Mouse (Mus musculus) stomach, embryonic 15.5 days (tissue): ENCODE results near the gene Nkiras2. TPM values are rescaled to one million over a fixed set of nuclear protein-coding genes. Genes with fewer than 3 reads are reported as not detected.
"Not testable (repeated sequence)": the region's sequence is repeated elsewhere in the genome, so short reads cannot be mapped to it uniquely, and the experiment has no call there.

Experiments
- ATAC-seq: fragments of 200-750 bp; cut with Nextera tagmentation; 2 replicates; pipeline ENCODE4 v1.8.0; 2017; ENCODE audit warnings: low read depth, moderate number of reproducible peaks, moderate TSS enrichment; ENCODE audit not compliant: insufficient read depth, low FRiP score
- H3K27ac ChIP-seq: fragments of 300-500 bp; sonication (generic); 2 replicates; pipeline ENCODE4 v1.5.1; 2015; ENCODE audit warnings: mild to moderate bottlenecking, inconsistent platforms
- H3K27me3 ChIP-seq: fragments of 300-500 bp; sonication (generic); replicated peaks from 2 replicates; pipeline ENCODE4 v1.6.1; 2015; ENCODE audit warnings: inconsistent platforms
- H3K36me3 ChIP-seq: fragments of 300-500 bp; sonication (generic); 2 replicates; pipeline ENCODE4 v1.6.1; 2015; ENCODE audit warnings: inconsistent platforms
- H3K4me1 ChIP-seq: fragments of 300-500 bp; sonication (generic); 2 replicates; pipeline ENCODE4 v1.6.1; 2015; ENCODE audit warnings: inconsistent platforms
- H3K4me2 ChIP-seq: fragments of 300-500 bp; sonication (generic); 2 replicates; pipeline ENCODE4 v1.6.1; 2015; ENCODE audit warnings: mild to moderate bottlenecking, inconsistent platforms
- H3K4me3 ChIP-seq: fragments of 300-500 bp; sonication (generic); replicated peaks from 2 replicates; pipeline ENCODE4 v1.5.1; 2015; ENCODE audit warnings: inconsistent platforms
- H3K9ac ChIP-seq: fragments of 300-500 bp; sonication (generic); 2 replicates; pipeline ENCODE4 v1.6.1; 2015; ENCODE audit warnings: inconsistent platforms
- H3K9me3 ChIP-seq: fragments of 300-500 bp; sonication (generic); 2 replicates; pipeline ENCODE4 v1.6.1; 2016; ENCODE audit warnings: inconsistent platforms
- WGBS: fragments of 180-500 bp; shearing (Covaris S2); methylation state at CpG from one replicate; pipeline ENCODE4 v1.1.7; 2015; 5-methylcytosine and 5-hydroxymethylcytosine counted together
- polyA plus RNA-seq: library from polyadenylated mRNA; unstranded; fragments of >200 nt; fragmentation: Nextera tagmentation; extraction: Ambion mirVana; gene quantifications from 2 replicates; pipeline ENCODE4 v1.2.1, GENCODE M21; 2015

Gene Nkiras2
- polyA plus RNA-seq, 1 experiment from 2014 or later, result 57.3 TPM

GRCm38 (mm10) chr11:100643612-100644575 lies 24.9 kb downstream of the Nkiras2 start:
- no peak overlapping the region for H3K9ac ChIP-seq
- WGBS, result 61% methylated on average over 15 of the region's 15 CpGs
- peaks cover 7% of the 10 kb centered on the region for H3K4me1 ChIP-seq
- no peaks in the 10 kb centered on the region for H3K9me3 ChIP-seq
- no peaks in the 10 kb centered on the region for H3K36me3 ChIP-seq
- no peak overlapping the region for H3K27ac ChIP-seq
- H3K4me3 ChIP-seq, result no peak overlapping the region
- no peak overlapping the region for H3K4me2 ChIP-seq
- no peak for ATAC-seq
- H3K27me3 ChIP-seq, result peaks cover 19% of the 10 kb centered on the region; the same call in 1 of the 2 replicates

GRCm38 (mm10) chr11:100646265-100646664 lies 27.2 kb downstream of the Nkiras2 start:
- no peak overlapping the region for H3K4me2 ChIP-seq
- H3K4me3 ChIP-seq, result no peak overlapping the region
- H3K27ac ChIP-seq, result no peak overlapping the region
- H3K27me3 ChIP-seq, result peaks cover 14% of the 10 kb centered on the region
- no peak for ATAC-seq
- H3K9me3 ChIP-seq, result no peaks in the 10 kb centered on the region
- no peaks in the 10 kb centered on the region for H3K4me1 ChIP-seq
- WGBS, result 13% methylated on average over 1 of the region's 1 CpGs
- no peak overlapping the region for H3K9ac ChIP-seq
- no peaks in the 10 kb centered on the region for H3K36me3 ChIP-seq

- Histone ChIP-seq H3K4me1 (no peaks in the 10 kb centered on the region), H3K27ac (no peak overlapping the region), H3K27me3 (peaks cover 17% of the 10 kb centered on the region), H3K9ac (no peak overlapping the region), H3K36me3 (no peaks in the 10 kb centered on the region), H3K4me2 (no peak overlapping the region), H3K4me3 (no peak overlapping the region), H3K9me3 (no peaks in the 10 kb centered on the region)
- 86% methylated on average over 8 of the region's 8 CpGs for WGBS
- no peak for ATAC-seq
Observed at GRCm38 (mm10) chr11:100648405-100648804, 29.4 kb downstream of the Nkiras2 start.

GRCm38 (mm10) chr11:100651205-100651604 lies 32.2 kb downstream of the Nkiras2 start:
- Histone ChIP-seq H3K27me3 (peaks cover 17% of the 10 kb centered on the region), H3K4me1 (no peaks in the 10 kb centered on the region), H3K4me2 (no peak overlapping the region), H3K36me3 (no peaks in the 10 kb centered on the region), H3K4me3 (no peak overlapping the region), H3K9me3 (no peaks in the 10 kb centered on the region), H3K9ac (no peak overlapping the region), H3K27ac (no peak overlapping the region)
- ATAC-seq, result no peak
- WGBS, result 19% methylated on average over 7 of the region's 8 CpGs

- no peak overlapping the region for H3K4me3 ChIP-seq
- H3K27ac ChIP-seq, result no peak overlapping the region
- H3K36me3 ChIP-seq, result no peaks in the 10 kb centered on the region
- ATAC-seq, result no peak
- no peaks in the 10 kb centered on the region for H3K9me3 ChIP-seq
- H3K4me2 ChIP-seq, result no peak overlapping the region
- no peak overlapping the region for H3K9ac ChIP-seq
- H3K4me1 ChIP-seq, result no peaks in the 10 kb centered on the region
- 33% methylated on average over 3 of the region's 3 CpGs for WGBS
- peaks cover 17% of the 10 kb centered on the region for H3K27me3 ChIP-seq
Observed at GRCm38 (mm10) chr11:100651748-100652147, 32.7 kb downstream of the Nkiras2 start.

- H3K4me3 ChIP-seq, result not testable (repeated sequence)
- 52% methylated on average over 3 of the region's 3 CpGs for WGBS
Observed at GRCm38 (mm10) chr11:100655589-100655988, 36.5 kb downstream of the Nkiras2 start.

GRCm38 (mm10) chr11:100656458-100656857 lies 37.4 kb downstream of the Nkiras2 start:
- no peaks in the 10 kb centered on the region for H3K36me3 ChIP-seq
- 19% methylated on average over 6 of the region's 6 CpGs for WGBS
- H3K27ac ChIP-seq, result no peak overlapping the region
- no peak for ATAC-seq
- H3K4me3 ChIP-seq, result no peak overlapping the region
- no peaks in the 10 kb centered on the region for H3K9me3 ChIP-seq
- H3K4me2 ChIP-seq, result no peak overlapping the region
- H3K27me3 ChIP-seq, result peaks cover under 1% of the 10 kb centered on the region
- no peak overlapping the region for H3K9ac ChIP-seq
- H3K4me1 ChIP-seq, result no peaks in the 10 kb centered on the region

More at GRCm38 (mm10) chr11:100655589-100655988, 36.5 kb downstream of the Nkiras2 start:
- H3K27me3 ChIP-seq, H3K9ac ChIP-seq, H3K36me3 ChIP-seq, H3K4me1 ChIP-seq, ATAC-seq, H3K27ac ChIP-seq, H3K4me2 ChIP-seq, H3K9me3 ChIP-seq: not testable (repeated sequence)

- 66% methylated on average over 10 of the region's 10 CpGs for WGBS
- Histone ChIP-seq H3K4me1 (no peaks in the 10 kb centered on the region), H3K27ac (no peak overlapping the region), H3K9me3 (no peaks in the 10 kb centered on the region), H3K4me3 (no peak overlapping the region), H3K27me3 (no peaks in the 10 kb centered on the region), H3K9ac (no peak overlapping the region), H3K36me3 (no peaks in the 10 kb centered on the region), H3K4me2 (no peak overlapping the region)
- ATAC-seq, result no peak
Observed at GRCm38 (mm10) chr11:100659806-100660205, 40.8 kb downstream of the Nkiras2 start.

- no peak overlapping the region for H3K9ac ChIP-seq
- no peaks in the 10 kb centered on the region for H3K9me3 ChIP-seq
- H3K27ac ChIP-seq, result no peak overlapping the region
- no peak overlapping the region for H3K4me3 ChIP-seq
- WGBS, result 69% methylated on average over 1 of the region's 1 CpGs
- no peaks in the 10 kb centered on the region for H3K36me3 ChIP-seq
- peaks cover 7% of the 10 kb centered on the region; the same call in 1 of the 2 replicates for H3K27me3 ChIP-seq
- peaks cover 6% of the 10 kb centered on the region for H3K4me1 ChIP-seq
- ATAC-seq, result no peak
- H3K4me2 ChIP-seq, result no peak overlapping the region
Observed at GRCm38 (mm10) chr11:100671049-100671448, 52.0 kb downstream of the Nkiras2 start.

GRCm38 (mm10) chr11:100671956-100672355 lies 52.9 kb downstream of the Nkiras2 start:
- H3K9me3 ChIP-seq, result no peaks in the 10 kb centered on the region
- H3K4me3 ChIP-seq, result no peak overlapping the region
- 38% methylated on average over 2 of the region's 2 CpGs for WGBS
- H3K27ac ChIP-seq, result no peak overlapping the region
- no peak overlapping the region for H3K4me2 ChIP-seq
- no peak overlapping the region for H3K9ac ChIP-seq
- H3K36me3 ChIP-seq, result no peaks in the 10 kb centered on the region
- peaks cover 7% of the 10 kb centered on the region; the same call in 1 of the 2 replicates for H3K27me3 ChIP-seq
- ATAC-seq, result no peak
- peaks cover 6% of the 10 kb centered on the region for H3K4me1 ChIP-seq

GRCm38 (mm10) chr11:100673169-100673568 lies 54.1 kb downstream of the Nkiras2 start:
- Histone ChIP-seq H3K27ac (no peak overlapping the region), H3K9me3 (no peaks in the 10 kb centered on the region), H3K4me2 (peak overlapping the region; percentile 38; the same call in 1 of the 2 replicates), H3K4me1 (peaks cover 6% of the 10 kb centered on the region), H3K4me3 (no peak overlapping the region; the same call in 1 of the 2 replicates), H3K27me3 (peaks cover 7% of the 10 kb centered on the region; the same call in 1 of the 2 replicates), H3K9ac (peak overlapping the region; percentile 19; the same call in 1 of the 2 replicates), H3K36me3 (no peaks in the 10 kb centered on the region)
- peak; percentile 63; the same call in 1 of the 2 replicates for ATAC-seq
- WGBS, result 2% methylated on average over 23 of the region's 23 CpGs
